Mouse (Mus musculus) E14TG2a.4 (cell line): Measurements from ENCODE around the gene Vps13d.

Experiments used
- CTCF ChIP-seq: conservative IDR thresholded peaks from 2 replicates; pipeline ENCODE4 v1.5.1; 2014; ENCODE audit warnings: low read length
- NANOG ChIP-seq: IDR thresholded peaks from 2 replicates; pipeline ENCODE4 v1.6.1; 2014; ENCODE audit warnings: borderline replicate concordance, low read length, mixed read lengths
- POU5F1 ChIP-seq: IDR thresholded peaks from 2 replicates; pipeline ENCODE4 v1.6.1; 2014; ENCODE audit warnings: low read length, borderline replicate concordance

- no peak for TF ChIP-seq CTCF
- no peak for TF ChIP-seq POU5F1
- TF ChIP-seq NANOG = no peak
These were observed 161.4 kb downstream of the Vps13d start for GRCm38 (mm10) chr4:145033392-145033791.
